Mouse (Mus musculus) MEL (cell line): Measurements from ENCODE around the gene Nlgn1. TPM values are rescaled to one million over a fixed set of nuclear protein-coding genes. Genes with fewer than 3 reads are reported as not detected.

Experiments
- DNase-seq: peaks from one replicate; pipeline ENCODE4 v3.0.0; 2011; ENCODE audit warnings: low read depth, low spot score
- H3K27ac ChIP-seq: 2 replicates; pipeline ENCODE4 v1.5.1; 2012; ENCODE audit warnings: low read depth, mild to moderate bottlenecking, control low read depth, low read length, moderate library complexity; ENCODE audit not compliant: control insufficient read depth
- H3K27me3 ChIP-seq, 2 experiments: fragments of 150-350 bp in 1 of 2; sonication (generic) in 1 of 2; 2 replicates each; pipeline ENCODE4 v1.6.1; 2012; ENCODE audit warnings: low read length in 2 of 2, mild to moderate bottlenecking in 2 of 2, improper control_type of control experiment in 1 of 2, moderate library complexity in 1 of 2; ENCODE audit not compliant: insufficient read depth in 2 of 2, control insufficient read depth in 1 of 2
- H3K36me3 ChIP-seq, 2 experiments: 2 replicates each; pipeline ENCODE4 v1.6.1; 2012 to 2014; ENCODE audit warnings: low read length in 2 of 2, improper control_type of control experiment in 1 of 2, inconsistent platforms in 1 of 2, mild to moderate bottlenecking in 1 of 2; ENCODE audit not compliant: insufficient read depth in 2 of 2, control insufficient read depth in 1 of 2
- H3K4me1 ChIP-seq, 2 experiments: fragments of 150-350 bp in 1 of 2; sonication (generic) in 1 of 2; 2 replicates each; pipeline ENCODE4 v1.6.1; 2012; ENCODE audit warnings: low read length in 2 of 2, improper control_type of control experiment in 1 of 2, mild to moderate bottlenecking in 1 of 2; ENCODE audit not compliant: insufficient read depth in 2 of 2, control insufficient read depth in 1 of 2
- H3K4me3 ChIP-seq, 2 experiments: fragments of 150-350 bp in 1 of 2; sonication (generic) in 1 of 2; 2 replicates each; pipeline ENCODE4 v1.5.1; 2012; ENCODE audit warnings: low read depth in 2 of 2, low read length in 2 of 2, mild to moderate bottlenecking in 2 of 2, moderate library complexity in 2 of 2, control low read depth in 1 of 2, improper control_type of control experiment in 1 of 2; ENCODE audit not compliant: control insufficient read depth in 1 of 2, insufficient read depth in 1 of 2
- H3K79me2 ChIP-seq: 2 replicates; pipeline ENCODE4 v1.6.1; 2012; ENCODE audit warnings: mild to moderate bottlenecking, low read length, moderate library complexity; ENCODE audit not compliant: control insufficient read depth, poor library complexity, insufficient read depth
- H3K9ac ChIP-seq: 2 replicates; pipeline ENCODE4 v1.6.1; 2012; ENCODE audit warnings: low read depth, mild to moderate bottlenecking, control low read depth, low read length, moderate library complexity; ENCODE audit not compliant: control insufficient read depth, poor library complexity, severe bottlenecking
- H3K9me3 ChIP-seq: fragments of 150-350 bp; sonication (generic); replicated peaks from 2 replicates; pipeline ENCODE4 v1.6.1; 2012; ENCODE audit warnings: mild to moderate bottlenecking, low read length, improper control_type of control experiment, moderate library complexity; ENCODE audit not compliant: insufficient read depth
- CHD1 ChIP-seq: IDR thresholded peaks from 2 replicates; pipeline ENCODE4 v1.6.1; 2012; ENCODE audit warnings: low read depth, mild to moderate bottlenecking, inconsistent platforms, low read length, improper control_type of control experiment
- ELF1 ChIP-seq: IDR thresholded peaks from 2 replicates; pipeline ENCODE4 v1.6.1; 2014; ENCODE audit warnings: low read depth, mild to moderate bottlenecking, inconsistent platforms, low read length, improper control_type of control experiment, moderate library complexity
- EP300 ChIP-seq, 2 experiments: IDR thresholded peaks; 2 replicates each; pipeline ENCODE4 v1.6.1; 2011; ENCODE audit warnings: improper control_type of control experiment in 2 of 2, low read length in 2 of 2, low read depth in 1 of 2, mild to moderate bottlenecking in 1 of 2
- ETS1 ChIP-seq: IDR thresholded peaks from 2 replicates; pipeline ENCODE4 v1.6.1; 2012; ENCODE audit warnings: low read depth, mild to moderate bottlenecking, inconsistent platforms, low read length, improper control_type of control experiment, moderate library complexity
- HCFC1 ChIP-seq: IDR thresholded peaks from 2 replicates; pipeline ENCODE4 v1.6.1; 2012; ENCODE audit warnings: low read depth, mild to moderate bottlenecking, inconsistent platforms, low read length, improper control_type of control experiment, moderate library complexity
- JUND ChIP-seq: IDR thresholded peaks from 2 replicates; pipeline ENCODE4 v1.6.1; 2011; ENCODE audit warnings: low read depth, mild to moderate bottlenecking, improper control_type of control experiment, low read length
- KAT2A ChIP-seq: conservative IDR thresholded peaks from 2 replicates; pipeline ENCODE4 v1.6.1; 2012; ENCODE audit warnings: low read depth, low read length, improper control_type of control experiment, inconsistent platforms
- MAX ChIP-seq: IDR thresholded peaks from 2 replicates; pipeline ENCODE4 v1.6.1; 2011; ENCODE audit warnings: low read length, improper control_type of control experiment
- MEF2A ChIP-seq: IDR thresholded peaks from 2 replicates; pipeline ENCODE4 v1.6.1; 2014; ENCODE audit warnings: low read depth, mild to moderate bottlenecking, inconsistent platforms, low read length, improper control_type of control experiment; ENCODE audit not compliant: poor library complexity, insufficient replicate concordance, severe bottlenecking; ENCODE audit errors: extremely low read depth
- MXI1 ChIP-seq: IDR thresholded peaks from 2 replicates; pipeline ENCODE4 v1.6.1; 2011; ENCODE audit warnings: mild to moderate bottlenecking, low read depth, low read length, improper control_type of control experiment
- MYB ChIP-seq: IDR thresholded peaks from 2 replicates; pipeline ENCODE4 v1.6.1; 2011; ENCODE audit warnings: mild to moderate bottlenecking, low read depth, low read length, improper control_type of control experiment
- MYC ChIP-seq: IDR thresholded peaks from 2 replicates; pipeline ENCODE4 v1.6.1; 2011; ENCODE audit warnings: low read depth, mild to moderate bottlenecking, low read length, improper control_type of control experiment, moderate library complexity
- NELFE ChIP-seq: IDR thresholded peaks from 2 replicates; pipeline ENCODE4 v1.6.1; 2011; ENCODE audit warnings: low read depth, low read length, improper control_type of control experiment
- NRF1 ChIP-seq: IDR thresholded peaks from 2 replicates; pipeline ENCODE4 v1.6.1; 2014; ENCODE audit warnings: low read depth, mild to moderate bottlenecking, inconsistent platforms, low read length, improper control_type of control experiment, moderate library complexity; ENCODE audit not compliant: poor library complexity, insufficient read depth, severe bottlenecking
- POLR2AphosphoS5 ChIP-seq: IDR thresholded peaks from 2 replicates; pipeline ENCODE4 v1.6.1; 2012; ENCODE audit warnings: low read depth, borderline replicate concordance, mild to moderate bottlenecking, inconsistent platforms, low read length, moderate library complexity, mixed read lengths
- RAD21 ChIP-seq: IDR thresholded peaks from 2 replicates; pipeline ENCODE4 v1.6.1; 2011; ENCODE audit warnings: mild to moderate bottlenecking, low read depth, low read length, improper control_type of control experiment
- RCOR1 ChIP-seq: IDR thresholded peaks from 2 replicates; pipeline ENCODE4 v1.6.1; 2012; ENCODE audit warnings: low read depth, mild to moderate bottlenecking, inconsistent platforms, low read length, improper control_type of control experiment
- TAL1 ChIP-seq: IDR thresholded peaks from 2 replicates; pipeline ENCODE4 v1.6.1; 2012; ENCODE audit warnings: mild to moderate bottlenecking, inconsistent platforms, low read length, moderate library complexity, mixed read lengths
- TCF12 ChIP-seq: IDR thresholded peaks from 2 replicates; pipeline ENCODE4 v1.6.1; 2014; ENCODE audit warnings: low read depth, mild to moderate bottlenecking, inconsistent platforms, low read length, improper control_type of control experiment, moderate library complexity
- ZKSCAN1 ChIP-seq: IDR thresholded peaks from 2 replicates; pipeline ENCODE4 v1.6.1; 2012; ENCODE audit warnings: low read depth, mild to moderate bottlenecking, inconsistent platforms, low read length, improper control_type of control experiment, moderate library complexity
- ZNF384 ChIP-seq: IDR thresholded peaks from 2 replicates; pipeline ENCODE4 v1.6.1; 2012; ENCODE audit warnings: low read depth, mild to moderate bottlenecking, inconsistent platforms, low read length, improper control_type of control experiment
- polyA plus RNA-seq, 2 experiments: library from polyadenylated mRNA; stranded (reverse) in 1 of 2; unstranded in 1 of 2; fragments of >175 nt in 1 of 2; fragments of >200 nt in 1 of 2; gene quantifications; 2 replicates each; pipeline versions ENCODE4 v1.2.1 to v1.2.4; 2012; ENCODE audit warnings: low replicate concordance in 2 of 2, low read depth in 1 of 2; ENCODE audit not compliant: insufficient read length in 2 of 2, insufficient read depth in 1 of 2, missing spikeins in 1 of 2
- total RNA-seq: library from RNA; depleted of rRNA; stranded (reverse); fragments of 300-350 nt; gene quantifications from 2 replicates; pipeline ENCODE4 v1.2.3, GENCODE M21; 2012

The Nlgn1 gene
- total and polyA plus RNA-seq, 3 experiments, result not detected

GRCm38 (mm10) chr3:26021632-26022184 is 310.6 kb downstream of the Nlgn1 start:
- no peaks in the 10 kb centered on the region for H3K9me3 ChIP-seq
- TF ChIP-seq MEF2A (no peak), EP300 (IDR thresholded peaks at IDR 0.05; ENCODE audit: low read depth in 1 of 2, low read length in 2 of 2) (no peak), JUND (no peak), NELFE (no peak), TAL1 (no peak)

DNA sequence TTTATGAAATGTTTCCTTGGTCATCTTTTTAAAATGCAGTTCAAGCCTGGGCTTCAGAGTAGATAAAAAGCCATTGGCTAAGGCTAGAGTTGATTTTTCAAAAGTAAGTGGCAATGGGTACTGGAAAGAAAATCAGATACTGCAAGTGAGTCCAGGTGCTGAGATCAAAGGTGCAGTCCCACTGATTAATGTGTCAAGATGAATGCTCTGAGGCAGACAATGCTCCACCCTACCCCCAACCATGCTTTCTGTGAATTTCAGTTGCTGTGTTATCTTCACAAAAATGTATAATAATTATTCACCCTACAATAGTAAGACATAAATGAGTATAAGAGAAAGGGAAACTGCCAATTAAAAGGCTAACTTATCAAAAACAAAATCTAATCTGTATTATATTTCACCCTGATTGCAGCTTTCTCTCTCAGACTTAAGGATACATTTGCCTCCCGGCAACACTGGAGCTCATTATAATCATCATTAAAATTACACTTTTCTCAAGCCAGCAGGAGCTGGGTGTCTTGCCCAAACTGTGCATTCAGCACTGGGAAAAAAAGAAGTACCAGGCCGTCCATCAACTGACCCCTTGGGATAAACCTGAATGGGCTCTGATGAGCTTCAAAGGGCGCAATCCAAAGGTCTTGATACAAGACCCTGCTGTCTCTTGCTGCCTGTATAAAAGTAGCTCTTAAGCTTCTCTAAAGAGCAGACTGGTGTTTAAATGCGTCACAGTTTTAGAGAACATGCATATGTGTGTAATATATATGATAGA is 320.8 kb downstream of the Nlgn1 start:
- no peak for TF ChIP-seq ETS1
- TF ChIP-seq ZKSCAN1, result no peak
- no peak for TF ChIP-seq TCF12
- no peak for TF ChIP-seq RAD21
- no peak for TF ChIP-seq JUND
- TF ChIP-seq MAX, result no peak
- no peak for TF ChIP-seq KAT2A
- no peak for TF ChIP-seq POLR2AphosphoS5
- no peak for TF ChIP-seq HCFC1
- TF ChIP-seq MXI1, result no peak
- no peak for TF ChIP-seq MYB
- no peak for TF ChIP-seq NELFE
- TF ChIP-seq CHD1, result no peak
- TF ChIP-seq MYC, result no peak
- no peak for TF ChIP-seq RCOR1
- TF ChIP-seq ZNF384, result no peak
- TF ChIP-seq NRF1, result no peak
- no peak for TF ChIP-seq ELF1
- H3K4me3 ChIP-seq, result no peak overlapping the region
- no peaks in the 10 kb centered on the region for H3K27me3 ChIP-seq
- no peaks in the 10 kb centered on the region for H3K9me3 ChIP-seq
- no peaks in the 10 kb centered on the region for H3K36me3 ChIP-seq
- no peaks in the 10 kb centered on the region for H3K79me2 ChIP-seq
- no peak overlapping the region for H3K9ac ChIP-seq
- no peaks in the 10 kb centered on the region for H3K4me1 ChIP-seq
- no peak overlapping the region for H3K27ac ChIP-seq
- no peak for DNase-seq

More at GRCm38 (mm10) chr3:26021632-26022184, 310.6 kb downstream of the Nlgn1 start:
- no peak overlapping the region for H3K4me3 ChIP-seq
- H3K4me1 ChIP-seq, result no peaks in the 10 kb centered on the region
- H3K9ac ChIP-seq, result no peak overlapping the region
- no peaks in the 10 kb centered on the region; a peak in 1 of 4 replicates for H3K27me3 ChIP-seq
- H3K79me2 ChIP-seq, result no peaks in the 10 kb centered on the region
- H3K36me3 ChIP-seq, result no peaks in the 10 kb centered on the region
- no peak for DNase-seq
- H3K27ac ChIP-seq, result no peak overlapping the region
